Mouse (Mus musculus): ENCODE measurements at regions not wholly inside any gene's neighbourhood (a gene's known extent, or its start where the extent isn't known, plus 50 kb on each side); places are given as distances from the start of the nearest gene placed in this dataset.

DNA sequence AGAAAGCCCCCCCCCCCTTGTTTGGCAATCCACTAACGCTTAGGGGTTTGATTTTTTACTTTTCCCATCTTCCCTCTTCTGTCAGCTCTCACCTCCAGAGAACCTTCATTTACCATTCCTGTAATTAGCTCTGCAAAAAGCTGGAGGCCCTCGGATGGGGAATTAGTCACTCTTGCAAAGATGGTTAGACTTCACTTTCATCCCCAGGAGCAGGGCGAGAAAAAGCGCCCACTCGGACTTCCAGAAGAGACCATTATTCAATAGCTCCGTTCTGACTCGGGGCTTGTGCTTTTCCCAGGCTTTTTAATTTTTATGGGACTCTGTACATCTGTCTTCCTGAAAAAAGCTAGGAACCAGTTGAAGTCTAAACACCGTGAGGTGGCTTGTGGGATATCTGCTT lies 73.7 kb upstream of the Map4k3 start:
- Histone ChIP-seq H3K4me3 (ENCODE audit: control insufficient read depth in 1 of 2, insufficient read depth in 1 of 2, low read depth in 2 of 2, low read length in 2 of 2) (no peak overlapping the region), H3K9ac (ENCODE audit: control insufficient read depth, low read depth, low read length, poor library complexity, severe bottlenecking) (no peak overlapping the region), H3K27ac (ENCODE audit: control insufficient read depth, low read depth, low read length) (no peak overlapping the region), H3K79me2 (ENCODE audit: control insufficient read depth, insufficient read depth, low read length, poor library complexity) (no peaks in the 10 kb centered on the region), H3K9me3 (replicated peaks; ENCODE audit: insufficient read depth, low read length) (no peaks in the 10 kb centered on the region), H3K36me3 (ENCODE audit: control insufficient read depth in 1 of 2, insufficient read depth in 2 of 2, low read length in 2 of 2) (no peaks in the 10 kb centered on the region), H3K4me1 (ENCODE audit: control insufficient read depth in 1 of 2, insufficient read depth in 2 of 2, low read length in 2 of 2) (no peaks in the 10 kb centered on the region), H3K27me3 (ENCODE audit: control insufficient read depth in 1 of 2, insufficient read depth in 2 of 2, low read length in 2 of 2) (no peaks in the 10 kb centered on the region; a peak in 1 of 4 replicates)
- TF ChIP-seq TAL1 (IDR thresholded peaks at IDR 0.05; ENCODE audit: low read length), result no peak
- TF ChIP-seq CTCF (IDR thresholded peaks at IDR 0.05 in 2 of 3, conservative IDR thresholded peaks at IDR 0.05 in 1 of 3; ENCODE audit: control insufficient read depth in 1 of 3, insufficient read depth in 1 of 3, low read depth in 2 of 3, low read length in 3 of 3, poor library complexity in 1 of 3, severe bottlenecking in 1 of 3), result no peak
- TF ChIP-seq TCF12 (IDR thresholded peaks at IDR 0.05; ENCODE audit: low read depth, low read length), result no peak
- no peak for TF ChIP-seq E2F4 (IDR thresholded peaks at IDR 0.05; ENCODE audit: borderline replicate concordance, low read depth, low read length)
- TF ChIP-seq CHD1 (IDR thresholded peaks at IDR 0.05; ENCODE audit: low read depth, low read length), result no peak
- TF ChIP-seq UBTF (IDR thresholded peaks at IDR 0.05; ENCODE audit: borderline replicate concordance, insufficient read depth, low read depth, low read length), result no peak
- TF ChIP-seq USF1 (IDR thresholded peaks at IDR 0.05; ENCODE audit: low read depth, low read length), result no peak
- no peak for TF ChIP-seq POLR2A (IDR thresholded peaks at IDR 0.05; ENCODE audit: control insufficient read depth in 1 of 2, insufficient read depth in 1 of 2, low read depth in 1 of 2, low read length in 2 of 2, poor library complexity in 1 of 2)
- TF ChIP-seq RAD21 (IDR thresholded peaks at IDR 0.05; ENCODE audit: low read depth, low read length), result no peak
- no peak for TF ChIP-seq MEF2A (IDR thresholded peaks at IDR 0.05; ENCODE audit: extremely low read depth, insufficient replicate concordance, low read depth, low read length, poor library complexity, severe bottlenecking)
- no peak for TF ChIP-seq ZKSCAN1 (IDR thresholded peaks at IDR 0.05; ENCODE audit: low read depth, low read length)
- TF ChIP-seq ZNF384 (IDR thresholded peaks at IDR 0.05; ENCODE audit: low read depth, low read length), result no peak
- no peak for TF ChIP-seq USF2 (IDR thresholded peaks at IDR 0.05; ENCODE audit: borderline replicate concordance in 1 of 2, insufficient read depth in 1 of 2, low read depth in 1 of 2, low read length in 2 of 2)
- no peak for DNase-seq (ENCODE audit: low read depth, low spot score)

DNA sequence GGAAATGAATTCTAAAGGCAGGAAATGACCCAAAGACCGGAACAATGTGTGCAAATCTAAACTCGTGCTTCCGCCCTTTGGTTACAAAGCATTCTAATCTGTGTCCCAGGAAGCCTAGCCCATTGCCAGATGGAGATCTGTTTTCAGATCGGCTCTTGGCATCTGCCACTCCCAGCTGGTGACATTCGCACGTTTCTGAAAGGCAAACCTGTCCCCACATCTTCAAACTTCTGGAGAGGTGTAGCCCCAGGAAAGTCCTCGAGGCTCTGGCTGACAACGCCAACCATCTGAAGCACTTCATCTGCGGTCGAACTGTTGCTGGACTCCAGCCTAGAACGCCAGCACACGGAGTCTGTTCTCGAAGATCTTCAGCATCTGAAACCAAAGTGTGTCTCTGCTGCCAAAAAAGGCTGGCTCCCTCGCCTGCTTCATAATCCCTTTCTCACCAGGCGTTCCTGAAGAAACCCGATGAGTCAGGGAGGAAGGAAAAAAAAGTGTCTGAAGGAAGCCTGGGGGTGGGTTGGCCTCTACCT lies 73.2 kb upstream of the Map4k3 start:
- no peak overlapping the region for H3K4me3 ChIP-seq (ENCODE audit: control insufficient read depth in 1 of 2, insufficient read depth in 1 of 2, low read depth in 2 of 2, low read length in 2 of 2)
- H3K9ac ChIP-seq (ENCODE audit: control insufficient read depth, low read depth, low read length, poor library complexity, severe bottlenecking), result no peak overlapping the region
- no peaks in the 10 kb centered on the region for H3K36me3 ChIP-seq (ENCODE audit: control insufficient read depth in 1 of 2, insufficient read depth in 2 of 2, low read length in 2 of 2)
- TF ChIP-seq ZC3H11A (IDR thresholded peaks at IDR 0.05; ENCODE audit: low read depth, low read length), result no peak
- TF ChIP-seq CHD1 (IDR thresholded peaks at IDR 0.05; ENCODE audit: low read depth, low read length), result no peak
- no peak for TF ChIP-seq NELFE (IDR thresholded peaks at IDR 0.05; ENCODE audit: low read depth, low read length)
- no peak for TF ChIP-seq MYB (IDR thresholded peaks at IDR 0.05; ENCODE audit: low read depth, low read length)
- no peak for TF ChIP-seq USF1 (IDR thresholded peaks at IDR 0.05; ENCODE audit: low read depth, low read length)
- no peak for TF ChIP-seq RCOR1 (IDR thresholded peaks at IDR 0.05; ENCODE audit: low read depth, low read length)
- TF ChIP-seq MAX (IDR thresholded peaks at IDR 0.05; ENCODE audit: low read length), result no peak
- TF ChIP-seq ZKSCAN1 (IDR thresholded peaks at IDR 0.05; ENCODE audit: low read depth, low read length), result no peak
- TF ChIP-seq MAFK (IDR thresholded peaks at IDR 0.05; ENCODE audit: borderline replicate concordance, low read depth, low read length), result no peak
- TF ChIP-seq TAL1 (IDR thresholded peaks at IDR 0.05; ENCODE audit: low read length), result no peak
- TF ChIP-seq CHD2 (IDR thresholded peaks at IDR 0.05; ENCODE audit: low read length), result no peak
- no peak for DNase-seq (ENCODE audit: low read depth, low spot score)
- H3K27ac ChIP-seq (ENCODE audit: control insufficient read depth, low read depth, low read length), result no peak overlapping the region
- H3K9me3 ChIP-seq (replicated peaks; ENCODE audit: insufficient read depth, low read length), result no peaks in the 10 kb centered on the region
- no peaks in the 10 kb centered on the region; a peak in 1 of 4 replicates for H3K27me3 ChIP-seq (ENCODE audit: control insufficient read depth in 1 of 2, insufficient read depth in 2 of 2, low read length in 2 of 2)
- H3K4me1 ChIP-seq (ENCODE audit: control insufficient read depth in 1 of 2, insufficient read depth in 2 of 2, low read length in 2 of 2), result no peaks in the 10 kb centered on the region
- H3K79me2 ChIP-seq (ENCODE audit: control insufficient read depth, insufficient read depth, low read length, poor library complexity), result no peaks in the 10 kb centered on the region

Measured in MEL (cell line).